Mouse (Mus musculus): Measurements from ENCODE around the gene Snhg11. TPM values are rescaled to one million over a fixed set of nuclear protein-coding genes. Genes with fewer than 3 reads are reported as not detected.

The Snhg11 gene
- polyA plus RNA-seq (2017; shearing (Covaris generic)): not detected

GRCm38 (mm10) chr2:158375443-158376122 lies at the start of gene Snhg11:
Gene Snhg11 (plus strand): TSS chr2:158375638.

GRCm38 (mm10) chr2:158409595-158410021 lies 34.2 kb downstream of the Snhg11 start, which contains the start of gene Ralgapb:
Gene Ralgapb (plus strand): TSS chr2:158409848.

Other genes with a start within 250 kb of the Snhg11 start
- 0.79 TPM for gene Tgm2, start 229.2 kb upstream of the Snhg11 start, polyA plus RNA-seq (2017; shearing (Covaris generic))
- 0.09 TPM for gene D630003M21Rik, start 146.4 kb upstream of the Snhg11 start, polyA plus RNA-seq (2017; shearing (Covaris generic))
- not detected for gene Bpi, start 117.5 kb upstream of the Snhg11 start, polyA plus RNA-seq (2017; shearing (Covaris generic))
- 0.96 TPM for gene Lbp, start 69.1 kb upstream of the Snhg11 start, polyA plus RNA-seq (2017; shearing (Covaris generic))
- gene Ralgapb, start 34.2 kb downstream of the Snhg11 start, polyA plus RNA-seq (2017; shearing (Covaris generic)): 44.5 TPM
- 1.00 TPM for gene Adig, start 127.0 kb downstream of the Snhg11 start, polyA plus RNA-seq (2017; shearing (Covaris generic))
- gene Arhgap40, start 137.2 kb downstream of the Snhg11 start, polyA plus RNA-seq (2017; shearing (Covaris generic)): not detected
- 0.27 TPM for gene Slc32a1, start 235.1 kb downstream of the Snhg11 start, polyA plus RNA-seq (2017; shearing (Covaris generic))
- 56.7 TPM for gene Actr5, start 249.2 kb downstream of the Snhg11 start, polyA plus RNA-seq (2017; shearing (Covaris generic))